Mouse (Mus musculus) adrenal gland (tissue): ENCODE results near the gene Rpl22.

Experiments used
- intact Hi-C: fragments of 180-260 bp; cut with DNase I; formaldehyde crosslinking; loops from one replicate; pipeline ENCODE4 v1.15.1; 2025

Gene Rpl22

DNA sequence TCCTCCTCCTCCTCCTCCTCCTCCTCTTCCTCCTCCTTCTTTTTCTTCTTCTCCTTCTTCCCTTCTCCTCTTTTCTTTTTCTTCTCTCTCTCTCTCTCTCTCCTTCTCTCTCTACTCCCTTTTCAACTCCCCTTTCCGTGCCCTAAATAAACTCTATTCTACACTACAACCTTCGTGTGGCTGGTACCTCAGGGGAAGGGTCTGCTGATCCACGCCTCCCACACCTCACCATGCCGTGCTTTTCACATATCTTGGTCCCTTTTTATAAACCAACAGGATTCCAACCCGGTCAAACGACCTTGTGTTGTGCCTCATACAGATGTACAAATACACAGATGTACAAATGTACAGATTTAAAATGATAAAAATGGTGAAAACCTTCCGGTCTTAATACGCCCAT, 29.2 kb upstream of the Rpl22 start:
- intact Hi-C loops: no loop called here

DNA sequence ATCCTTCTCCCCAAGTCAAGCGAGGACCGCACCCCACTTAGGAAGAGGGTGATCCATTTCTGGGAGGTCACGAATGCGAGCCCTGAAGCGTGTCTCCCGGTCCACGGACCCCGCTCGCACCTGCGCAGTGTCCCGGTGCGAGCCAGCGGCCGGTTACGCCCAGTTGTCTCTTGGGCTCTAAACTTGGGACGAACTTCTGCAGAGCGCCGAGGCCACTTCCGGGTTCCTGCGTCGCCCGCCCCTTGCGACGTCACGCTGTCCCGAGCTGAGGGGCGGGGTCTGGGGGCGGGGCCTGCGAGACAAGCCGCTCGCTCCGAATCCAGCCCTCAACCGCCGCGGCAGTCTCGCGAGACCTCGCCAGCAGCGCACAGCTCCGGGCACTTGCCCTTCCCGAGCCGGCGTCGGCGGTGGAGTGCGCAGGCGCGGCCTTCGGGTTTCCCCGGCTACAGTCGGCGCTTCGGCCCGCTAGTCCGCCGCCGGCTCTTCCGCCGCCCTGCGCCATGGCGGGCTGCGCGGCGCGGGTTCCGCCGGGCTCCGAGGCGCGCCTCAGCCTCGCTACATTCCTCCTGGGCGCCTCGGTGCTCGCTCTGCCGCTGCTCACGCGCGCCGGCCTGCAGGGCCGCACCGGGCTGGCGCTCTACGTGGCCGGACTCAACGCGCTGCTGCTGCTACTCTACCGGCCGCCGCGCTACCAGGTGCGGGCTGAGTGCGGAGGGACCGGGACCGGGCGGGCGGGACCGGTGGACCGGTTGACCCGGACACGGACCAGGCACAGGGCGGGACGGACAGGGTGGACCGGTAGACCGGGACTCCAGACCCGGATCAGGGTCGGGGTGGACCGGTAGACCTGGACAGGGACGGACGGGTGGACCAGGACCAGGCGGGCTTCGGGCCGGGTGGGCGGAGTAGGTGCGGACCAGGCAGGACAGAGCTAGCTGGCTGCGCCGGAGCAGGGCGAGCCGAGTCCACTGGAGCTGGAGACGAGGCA, 28.4 kb upstream of the Rpl22 start, which contains the start of gene Icmt:
TSS of gene Icmt (plus strand) at position 354 of the 988 bp plus-strand sequence.
- intact Hi-C loops: no loop called here

DNA sequence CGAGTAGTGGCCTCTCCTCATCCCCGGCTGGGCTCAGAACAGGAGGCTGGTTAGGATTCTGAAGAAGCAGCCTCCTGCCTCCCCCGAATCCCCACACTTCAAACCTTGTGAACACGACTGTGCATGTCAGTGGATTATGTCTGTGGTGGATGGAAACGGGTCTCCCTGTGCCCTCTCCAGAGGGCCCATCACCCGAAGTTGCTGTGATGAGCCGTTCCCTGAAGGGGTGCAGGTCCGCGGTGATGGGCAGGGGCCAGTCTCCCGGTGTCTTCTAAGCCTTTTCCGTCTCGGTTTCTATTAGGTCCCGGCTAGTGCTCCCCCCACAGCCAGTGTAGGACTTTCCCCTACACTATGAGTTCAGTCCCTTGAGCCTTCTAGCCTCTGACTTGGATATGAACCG, 26.7 kb upstream of the Rpl22 start:
- intact Hi-C loops: no loop called here

DNA sequence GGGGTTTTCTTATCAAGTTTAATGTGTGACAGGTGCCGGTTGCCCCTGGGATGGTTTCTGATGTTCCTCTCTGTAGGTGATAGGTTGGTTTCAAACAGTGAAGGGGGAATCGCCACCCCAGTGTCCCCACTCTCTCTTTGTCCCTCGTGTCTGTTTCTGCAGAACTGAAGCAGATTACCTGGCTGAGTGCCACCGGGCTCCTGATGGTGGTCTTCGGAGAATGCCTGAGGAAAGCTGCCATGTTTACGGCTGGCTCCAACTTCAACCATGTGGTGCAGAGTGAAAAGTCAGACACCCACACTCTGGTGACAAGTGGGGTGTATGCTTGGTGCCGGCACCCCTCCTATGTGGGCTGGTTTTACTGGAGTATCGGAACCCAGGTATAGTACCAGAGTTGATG, 25.2 kb upstream of the Rpl22 start:
- intact Hi-C loops: no loop called here

DNA sequence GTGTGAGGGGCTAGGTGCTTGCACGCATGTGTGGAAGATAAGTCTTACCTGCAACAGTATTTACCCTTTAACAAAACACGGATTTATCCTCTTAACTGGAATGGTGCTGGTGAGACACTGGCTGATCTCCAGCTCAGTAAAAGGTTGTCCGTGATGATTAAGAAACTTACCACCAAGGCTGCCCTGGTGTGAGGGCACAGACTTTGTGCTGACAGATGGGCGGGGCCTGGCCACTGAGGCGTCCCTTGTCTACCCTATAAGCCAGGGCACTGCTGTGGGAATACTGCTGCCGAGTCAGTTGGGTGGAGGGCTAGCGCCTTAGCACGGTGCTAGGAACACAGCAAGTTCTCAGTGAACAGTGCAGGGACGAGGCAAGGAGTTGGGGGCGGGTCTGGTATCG, 23.5 kb upstream of the Rpl22 start:
- intact Hi-C loops: no loop called here

DNA sequence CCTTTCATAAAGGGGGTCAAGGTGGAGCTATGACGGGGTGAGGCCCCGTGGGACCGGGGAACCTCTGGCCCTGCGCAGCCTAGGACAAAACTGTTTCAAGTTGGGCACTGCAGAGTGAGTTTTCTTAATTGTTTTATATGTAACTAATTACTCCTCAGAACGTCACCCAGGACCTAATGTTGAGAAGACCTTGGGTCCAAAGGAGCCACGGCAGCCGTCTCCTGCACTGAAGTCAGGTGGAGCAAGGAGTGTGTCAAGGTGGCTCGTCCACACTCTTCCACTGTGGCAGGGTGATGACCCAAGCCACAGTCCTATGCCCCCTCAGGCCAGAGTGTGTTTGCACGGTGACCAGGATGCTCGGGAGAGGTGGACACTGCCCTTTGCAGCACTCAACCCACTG, 22.4 kb upstream of the Rpl22 start:
- intact Hi-C loops: no loop called here

DNA sequence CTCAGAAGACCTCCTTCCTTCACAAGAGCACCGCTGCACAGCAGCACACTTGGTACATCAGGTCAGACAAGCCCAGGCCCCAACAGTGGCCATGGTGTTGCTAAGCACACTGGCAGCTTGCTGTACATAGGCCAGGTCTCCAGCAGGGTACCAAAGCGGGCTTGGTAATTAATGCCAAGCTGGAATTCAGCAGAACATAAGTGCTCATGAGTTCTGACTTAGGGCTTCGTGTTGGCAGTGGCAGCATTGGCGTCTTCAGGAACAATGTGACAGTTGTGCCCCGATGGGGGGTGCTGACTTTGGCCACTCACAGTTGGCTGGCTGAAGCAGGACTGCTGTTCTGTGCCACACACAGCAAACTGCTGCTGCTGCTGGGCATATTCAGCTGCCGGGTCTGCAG, 20.9 kb upstream of the Rpl22 start:
- intact Hi-C loops: no loop called here

DNA sequence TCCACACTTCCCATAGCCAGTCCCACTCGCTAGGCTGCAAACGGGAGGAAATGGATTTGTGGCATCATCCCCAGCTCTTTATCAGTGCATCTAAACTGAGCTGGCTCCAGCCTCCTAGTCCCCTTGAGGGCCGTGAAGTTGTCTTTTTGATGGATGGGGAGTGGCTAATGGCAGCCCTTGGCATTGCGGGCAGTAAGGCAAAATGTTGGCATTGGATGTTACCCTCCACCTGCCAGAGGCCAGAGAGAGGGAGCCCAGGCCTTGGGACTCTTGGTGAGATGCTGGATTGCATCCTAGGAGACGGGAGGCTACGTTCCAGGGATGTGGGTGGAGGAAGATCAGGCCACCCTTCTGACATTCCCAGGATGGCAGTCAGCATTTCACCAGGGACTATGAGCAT, 19.6 kb upstream of the Rpl22 start:
- intact Hi-C loops: no loop called here

DNA sequence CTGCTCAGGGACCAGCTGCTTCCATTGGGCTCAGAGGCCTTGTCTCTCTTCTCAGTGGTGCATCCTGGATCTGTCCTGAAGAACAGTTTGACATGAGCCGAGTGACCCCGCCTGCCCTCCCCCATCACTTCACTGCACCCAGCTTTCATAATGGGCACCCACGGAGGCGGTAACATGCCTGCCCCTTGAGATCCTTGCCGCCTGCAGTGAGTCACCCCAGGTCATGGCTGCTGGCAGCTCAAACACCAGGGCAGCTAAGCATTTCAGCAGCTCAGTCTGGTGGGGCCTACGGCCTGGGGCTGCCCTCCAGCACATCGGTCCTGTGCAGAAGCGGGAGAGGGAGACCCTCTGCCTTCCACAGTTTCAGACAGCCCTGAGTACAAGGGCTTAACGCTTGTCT, 18.0 kb upstream of the Rpl22 start:
- intact Hi-C loops: no loop called here

DNA sequence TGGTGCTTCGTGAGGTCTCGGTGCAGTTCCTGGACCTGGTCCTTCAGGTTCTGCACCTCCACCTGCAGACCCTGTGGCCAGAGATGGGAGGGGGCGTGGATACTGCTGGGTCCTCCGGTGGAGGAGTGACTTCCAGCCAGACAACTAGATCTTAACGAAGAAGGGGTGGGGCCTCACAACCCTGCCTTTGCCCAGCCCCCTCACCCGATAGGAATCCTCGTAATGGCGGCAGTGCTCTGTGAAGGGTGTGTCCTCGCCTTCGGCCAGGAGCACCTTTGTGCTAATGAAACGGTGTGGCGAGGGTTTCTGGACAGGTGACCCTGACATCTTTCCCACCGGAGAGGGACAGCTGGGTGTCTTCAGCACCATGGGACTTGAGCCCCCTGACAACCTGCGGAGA, 13.4 kb upstream of the Rpl22 start:
- intact Hi-C loops: no loop called here

DNA sequence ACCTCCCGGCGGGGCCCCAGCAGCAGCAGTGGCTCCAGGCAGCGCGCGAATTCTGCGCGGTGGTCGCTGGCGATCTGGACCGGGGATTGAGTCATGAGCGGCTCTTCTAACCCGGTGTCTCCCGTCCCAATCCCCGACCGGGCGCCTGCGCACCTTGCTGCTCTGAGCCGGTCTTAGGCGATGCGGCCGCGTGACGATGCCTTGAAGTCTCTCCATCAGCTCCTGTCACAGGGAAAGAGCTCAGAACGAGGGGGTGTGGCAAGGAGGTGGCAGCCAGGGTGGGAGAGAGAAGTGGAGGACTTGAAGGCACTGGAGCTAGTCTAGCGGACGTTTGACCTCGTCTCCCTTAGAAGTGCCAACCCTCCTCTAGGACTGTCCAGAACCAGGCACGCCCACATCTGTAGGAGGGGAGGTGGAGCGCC, 12.3 kb upstream of the Rpl22 start:
- intact Hi-C loops: no loop called here

DNA sequence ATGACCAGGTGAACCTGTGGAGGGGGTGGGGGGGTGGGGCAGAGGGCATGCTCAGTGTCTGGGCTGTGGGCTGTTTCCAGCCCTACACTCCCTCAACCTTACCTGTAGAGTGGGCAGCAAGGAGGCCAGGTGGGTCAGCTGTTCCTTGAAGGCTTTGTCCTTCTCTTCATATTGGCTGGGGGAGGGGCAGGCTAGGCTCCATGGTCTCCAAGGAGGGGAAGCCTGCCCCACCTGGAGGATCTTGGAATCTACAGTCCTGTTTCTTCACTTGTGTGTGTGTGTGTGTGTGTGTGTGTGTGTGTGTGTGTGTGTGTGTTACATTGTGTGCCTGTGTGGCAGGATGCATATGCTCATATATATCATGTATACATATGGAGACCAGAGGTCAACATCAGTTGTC, 11.6 kb upstream of the Rpl22 start:
- intact Hi-C loops: no loop called here

DNA sequence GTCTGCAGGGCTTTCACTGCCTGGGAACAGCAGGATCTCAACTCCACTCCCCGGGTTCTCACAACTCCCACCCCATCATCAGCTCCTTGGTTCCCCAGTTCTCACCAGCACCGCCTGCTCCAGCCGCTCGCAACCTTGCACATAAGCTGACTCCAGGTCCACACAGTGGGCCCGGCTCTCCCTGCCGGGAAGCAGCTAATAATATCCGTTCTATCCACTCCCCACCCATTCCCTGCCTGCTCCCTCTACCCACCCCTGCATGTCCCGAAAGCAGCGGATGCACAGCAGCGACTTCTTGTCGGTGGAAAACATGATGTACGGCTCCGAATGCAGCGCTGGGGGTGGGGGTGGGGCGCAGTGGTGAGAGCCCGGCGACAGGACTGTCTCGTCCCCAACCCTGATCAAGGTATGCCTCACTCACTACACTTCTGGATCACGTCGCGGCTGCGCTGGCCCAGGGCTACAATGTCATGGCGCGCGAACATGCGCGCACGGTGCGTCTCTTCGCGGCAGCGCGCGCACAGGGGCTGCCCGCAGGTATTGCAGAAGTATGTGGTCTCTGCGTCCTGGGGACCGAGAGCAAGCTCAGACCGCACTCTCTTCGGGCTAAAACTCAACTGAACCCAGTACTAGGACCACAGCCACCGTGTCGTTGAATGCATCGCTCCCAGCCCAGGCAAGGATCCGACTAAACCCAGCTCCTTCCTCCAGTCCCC, 9.9 kb upstream of the Rpl22 start:
- intact Hi-C loops: no loop called here

DNA sequence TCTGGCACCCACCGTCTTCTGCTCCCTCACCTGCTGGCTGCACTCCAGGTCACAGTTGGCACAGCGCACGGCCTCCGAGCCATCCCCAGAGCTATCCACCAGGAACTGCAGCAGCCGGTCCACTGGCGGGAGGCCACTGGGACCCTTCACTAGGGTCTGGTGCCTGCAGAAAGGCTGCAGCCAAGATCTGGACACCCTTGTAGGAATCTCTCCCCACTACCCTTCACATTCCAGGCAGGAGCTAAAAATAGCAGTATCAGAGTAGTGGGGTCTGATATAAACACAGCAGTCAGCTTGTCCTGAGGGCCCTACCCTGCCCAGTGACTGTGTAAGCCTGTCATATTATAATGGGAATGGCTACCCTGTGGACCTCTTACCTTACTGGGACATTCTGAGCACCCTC, 7.9 kb upstream of the Rpl22 start:
- intact Hi-C loops: no loop called here

DNA sequence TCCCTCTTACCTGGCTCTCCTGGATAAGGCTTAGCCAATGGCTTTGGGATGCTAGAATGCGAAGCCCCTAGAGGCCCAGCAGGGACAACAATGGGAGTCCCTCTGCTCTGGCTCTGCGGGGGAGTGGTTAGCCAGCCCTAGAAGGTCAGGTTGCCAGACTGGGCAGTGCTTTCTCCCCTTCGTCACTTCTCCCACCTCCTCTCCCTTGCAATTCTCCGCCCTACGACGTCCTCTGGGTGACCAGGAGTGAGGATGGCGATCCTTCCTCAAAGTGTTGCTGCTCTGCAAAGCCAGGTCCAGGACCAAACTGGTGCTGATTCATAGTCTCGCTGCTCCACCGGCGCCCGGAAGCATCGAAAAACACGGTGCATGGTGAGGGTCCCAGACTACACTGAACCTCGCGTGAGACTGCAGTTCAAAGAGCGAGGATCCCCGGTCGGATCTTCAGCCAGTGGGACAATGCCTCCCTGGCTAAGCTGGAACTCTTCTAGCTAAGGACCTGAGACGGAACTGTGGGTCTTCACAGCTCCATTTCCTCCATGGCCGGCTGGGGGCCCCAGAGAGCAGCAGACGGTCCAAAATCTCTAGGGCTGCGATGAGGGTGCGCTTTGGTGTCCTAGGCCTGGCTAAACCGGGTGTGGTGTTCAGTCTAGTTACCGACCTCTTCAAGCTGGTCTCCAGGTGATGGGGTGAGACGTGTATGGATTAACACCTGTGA, 6.9 kb upstream of the Rpl22 start, which contains the start of gene Rnf207:
TSS of gene Rnf207 (minus strand) at position 477 of the 718 bp plus-strand sequence.
- intact Hi-C loops: no loop called here

DNA sequence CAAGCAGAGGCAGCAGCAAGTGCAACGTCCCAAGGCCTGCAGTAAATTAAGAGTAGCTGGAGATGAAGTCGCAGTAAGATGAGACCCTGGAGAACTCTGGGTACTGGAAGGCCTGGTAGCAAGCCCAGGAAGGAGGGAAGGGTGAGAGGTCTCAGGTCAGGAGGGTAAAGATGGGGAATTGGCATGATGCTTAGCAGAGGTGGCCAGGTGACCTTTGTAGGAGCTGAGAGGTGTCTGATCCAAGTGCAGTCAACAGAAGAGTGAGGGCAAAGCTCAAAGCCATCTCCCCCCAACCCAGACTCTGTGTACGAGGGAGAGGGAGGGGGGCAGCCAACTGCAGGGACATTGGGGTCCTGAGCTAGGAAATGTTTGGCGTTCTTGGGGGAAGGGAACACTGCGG, 4.1 kb upstream of the Rpl22 start:
- intact Hi-C loops: no loop called here

DNA sequence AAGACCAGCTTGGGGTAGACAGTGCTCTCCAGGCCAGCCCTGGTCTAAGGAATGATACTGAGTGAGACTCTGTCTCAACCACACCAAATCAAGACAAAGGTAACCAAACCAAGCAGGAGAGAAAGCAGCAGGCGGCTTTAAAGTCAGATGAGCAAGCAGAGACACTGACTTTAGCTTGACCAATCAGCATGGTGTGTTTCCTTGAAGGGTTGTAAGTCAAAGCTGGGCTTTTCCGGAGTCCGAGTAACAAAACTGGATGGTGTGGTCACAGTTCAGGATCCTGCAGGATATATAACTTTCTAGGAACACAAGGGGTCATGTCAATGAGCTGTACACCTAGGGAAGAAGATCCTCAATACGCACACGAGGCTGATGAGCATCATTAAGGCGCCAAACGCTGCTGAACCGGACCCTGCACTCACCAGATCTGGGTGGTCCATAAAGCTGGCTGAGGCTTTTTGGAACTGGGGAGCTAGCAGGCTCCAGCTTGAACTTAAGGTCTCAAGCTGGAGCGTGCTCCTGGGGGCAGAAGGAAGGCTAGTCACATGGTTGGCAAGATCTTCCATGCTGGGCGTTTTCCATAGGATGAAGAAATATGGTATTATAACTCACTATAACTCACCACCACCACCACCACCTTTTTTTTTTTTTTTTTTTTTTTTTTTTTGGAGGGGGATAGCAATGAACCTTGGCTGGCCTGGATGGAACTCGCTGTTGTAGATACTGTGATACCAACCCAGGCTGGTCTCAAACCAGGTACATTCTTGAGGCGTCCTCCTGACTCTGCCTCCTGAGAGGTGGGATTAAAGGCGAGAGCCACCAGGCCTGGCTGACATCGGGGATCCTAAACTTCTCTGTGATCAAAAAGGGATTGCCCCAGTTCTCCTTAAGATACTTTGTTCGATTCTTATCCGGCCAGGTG, 640 bp upstream of the Rpl22 start:
- intact Hi-C loops: loop anchor here (5.0 kb wide), 1 partner anchor 162 kb away; no protein-coding TSS in a partner anchor

DNA sequence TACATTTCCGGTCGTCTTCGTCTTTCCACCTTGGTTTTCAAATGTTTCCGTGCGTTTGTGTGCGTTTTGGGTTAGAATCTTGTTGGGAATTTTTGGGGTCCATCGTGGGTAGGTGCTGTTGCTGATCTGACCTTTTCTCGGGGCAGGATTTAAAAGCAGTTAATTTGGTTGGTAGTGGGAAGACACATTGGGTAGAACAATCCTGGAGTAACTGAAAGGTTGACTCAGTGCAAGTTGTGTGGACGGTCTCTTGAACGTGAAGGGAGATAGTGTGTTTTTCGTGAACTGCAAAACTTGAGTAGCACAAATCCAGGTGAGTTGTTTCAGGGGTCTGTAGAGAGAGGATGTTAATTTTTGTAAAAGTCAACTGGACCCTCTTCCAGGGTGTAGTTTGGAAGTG, 1.0 kb downstream of the Rpl22 start:
- intact Hi-C loops: loop anchor here (5.0 kb wide), 1 partner anchor 161 kb away; no protein-coding TSS in a partner anchor

DNA sequence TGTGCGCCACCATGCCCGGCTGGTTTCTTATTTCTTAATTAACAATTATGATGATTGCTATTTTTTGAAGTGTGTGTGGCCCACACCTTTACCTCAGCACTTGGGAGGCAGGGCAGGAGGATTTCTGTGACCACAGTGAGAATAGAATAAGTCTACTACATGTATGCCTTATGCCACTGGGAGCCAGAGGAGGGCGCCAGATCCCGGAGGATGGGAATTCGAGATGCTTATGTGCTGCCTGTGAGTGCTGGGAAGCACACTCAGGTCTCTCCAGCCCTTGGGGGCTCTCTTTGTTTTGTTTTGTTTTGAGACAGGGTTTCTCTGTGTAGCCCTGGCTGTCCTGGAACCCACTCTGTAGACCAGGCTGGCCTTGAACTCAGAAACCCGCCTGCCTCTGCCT, 3.1 kb downstream of the Rpl22 start:
- intact Hi-C loops: loop anchor here (5.0 kb wide), 1 partner anchor 159 kb away; no protein-coding TSS in a partner anchor

DNA sequence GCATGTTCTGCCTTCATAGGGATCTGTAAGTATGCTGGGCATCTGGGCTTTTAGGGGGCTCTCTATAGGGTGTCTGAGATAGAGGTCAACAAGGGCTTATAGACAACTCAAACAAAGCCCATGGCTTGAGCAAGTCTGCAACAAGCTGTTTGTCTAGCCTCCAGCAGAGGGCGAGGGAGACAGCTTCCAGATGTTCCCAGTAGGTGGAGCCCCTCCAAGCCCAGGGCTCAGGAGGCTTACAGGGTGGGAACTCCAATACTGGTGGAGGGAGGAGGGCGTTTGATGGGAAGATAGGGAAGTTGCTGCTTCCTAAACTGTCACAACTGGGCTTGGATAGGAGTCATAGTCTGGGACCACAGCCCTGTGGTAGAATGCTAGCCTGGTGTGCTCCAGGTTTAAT, 7.4 kb downstream of the Rpl22 start:
- intact Hi-C loops: loop anchor here (2.0 kb wide), 1 partner anchor 102 kb away; no protein-coding TSS in a partner anchor
